Mouse (Mus musculus): Measurements from ENCODE around the gene Ighmbp2. TPM values are rescaled to one million over a fixed set of nuclear protein-coding genes. Genes with fewer than 3 reads are reported as not detected.

Ighmbp2 gene
- total and polyA plus RNA-seq, 3 experiments = 7.1 to 11.2 (median 10.3) TPM

DNA sequence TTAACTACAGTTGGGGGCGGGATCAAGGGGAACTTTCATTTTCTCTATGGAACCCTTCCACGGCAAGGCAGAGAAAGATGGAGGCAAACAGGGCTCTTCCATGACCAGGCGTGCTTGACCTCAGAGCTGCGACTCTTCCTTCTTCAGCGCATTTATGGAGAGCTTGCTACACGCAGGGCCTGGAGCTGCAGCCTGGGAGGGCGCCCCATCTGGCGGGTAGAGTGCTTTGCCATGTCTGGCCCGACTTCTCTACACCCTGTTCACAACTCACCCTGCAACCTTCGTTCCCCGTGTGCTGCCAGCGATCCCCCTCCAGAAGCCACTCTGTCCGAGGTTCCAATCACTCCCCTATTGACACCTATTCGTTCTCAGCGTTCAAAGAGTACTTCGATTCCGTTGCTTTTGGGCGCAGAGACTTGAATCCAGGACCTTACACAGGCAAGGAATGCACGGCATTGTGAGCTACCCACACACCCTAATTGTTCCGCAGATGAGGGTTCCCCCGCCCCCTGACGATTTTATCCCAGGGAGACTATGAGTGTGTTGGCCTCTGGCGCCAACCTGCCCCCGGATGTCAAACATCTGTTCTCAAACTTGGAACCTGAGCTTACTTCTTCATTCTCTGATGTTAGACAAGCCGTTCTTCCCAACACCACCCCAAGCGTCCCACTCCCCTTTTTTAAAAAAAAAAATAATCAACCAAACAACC is 39.6 kb upstream of the Ighmbp2 start, which contains the start of gene Cpt1a (continued):
- TF ChIP-seq ELF1 (IDR thresholded peaks at IDR 0.05; ENCODE audit: low read depth, low read length) (peak; percentile 21; the same call in 1 of the 2 replicates), MAX (IDR thresholded peaks at IDR 0.05; ENCODE audit: low read length) (peak; percentile 19; the same call in 1 of the 2 replicates), POLR2AphosphoS2 (IDR thresholded peaks at IDR 0.05; ENCODE audit: low read depth, low read length) (no peak), ZNF384 (IDR thresholded peaks at IDR 0.05; ENCODE audit: low read depth, low read length) (no peak), MEF2A (IDR thresholded peaks at IDR 0.05; ENCODE audit: borderline replicate concordance, low read depth, low read length) (peak; percentile 8; the same call in 1 of the 2 replicates), TCF12 (IDR thresholded peaks at IDR 0.05; ENCODE audit: low read depth, low read length) (0 out of 2 replicates have a peak, but pooled peaks have one; percentile 30), MAFK (IDR thresholded peaks at IDR 0.05; ENCODE audit: insufficient replicate concordance, low read length) (no peak), CTCF (conservative IDR thresholded peaks at IDR 0.05 in 1 of 2, IDR thresholded peaks at IDR 0.05 in 1 of 2; ENCODE audit: low read depth in 2 of 2, low read length in 2 of 2) (peak in 1 of 2 experiments; percentile 55; a peak in 2 of 4 replicates), USF2 (conservative IDR thresholded peaks at IDR 0.05; ENCODE audit: low read depth, low read length) (no peak), KAT2A (IDR thresholded peaks at IDR 0.05; ENCODE audit: insufficient replicate concordance, low read length) (no peak), ZKSCAN1 (IDR thresholded peaks at IDR 0.05; ENCODE audit: borderline replicate concordance, low read depth, low read length) (no peak), ETS1 (conservative IDR thresholded peaks at IDR 0.05; ENCODE audit: low read depth, low read length) (no peak), SIN3A (IDR thresholded peaks at IDR 0.05; ENCODE audit: low read length) (no peak; the same call in none of the 2 replicates)

DNA sequence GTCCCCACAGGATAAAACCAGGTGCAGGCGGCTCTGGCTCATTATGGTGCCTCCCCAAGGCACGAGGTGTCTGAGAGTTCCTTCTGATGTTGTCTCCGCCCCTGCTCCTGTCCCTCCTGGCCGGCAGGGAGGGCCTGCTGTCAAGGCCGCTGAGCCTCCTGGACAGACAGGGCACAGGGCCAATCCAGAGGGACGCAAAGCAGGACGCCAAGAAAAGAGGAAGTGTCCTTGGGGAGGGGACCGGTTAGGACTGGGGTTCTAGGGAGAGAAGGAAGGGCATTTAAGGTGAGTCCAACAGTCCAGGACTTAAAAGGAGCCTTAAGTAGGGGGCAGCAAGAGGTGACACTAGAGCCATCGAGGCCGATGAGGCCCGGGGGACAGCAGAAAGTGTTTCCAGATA is 38.8 kb upstream of the Ighmbp2 start:
- no peak for TF ChIP-seq SMC3 (IDR thresholded peaks at IDR 0.05; ENCODE audit: low read depth, low read length)
- no peak for TF ChIP-seq MXI1 (IDR thresholded peaks at IDR 0.05; ENCODE audit: low read depth, low read length)
- TF ChIP-seq ZKSCAN1 (IDR thresholded peaks at IDR 0.05; ENCODE audit: borderline replicate concordance, low read depth, low read length) = no peak
- no peak for TF ChIP-seq JUND (conservative IDR thresholded peaks at IDR 0.05; ENCODE audit: low read depth, low read length)
- no peak for TF ChIP-seq TBP (conservative IDR thresholded peaks at IDR 0.05; ENCODE audit: low read depth, low read length)
- TF ChIP-seq RCOR1 (conservative IDR thresholded peaks at IDR 0.05; ENCODE audit: low read depth, low read length) = no peak
- TF ChIP-seq GABPA (IDR thresholded peaks at IDR 0.05; ENCODE audit: insufficient replicate concordance, low read depth, low read length) = no peak
- TF ChIP-seq POLR2AphosphoS2 (IDR thresholded peaks at IDR 0.05; ENCODE audit: low read depth, low read length) = no peak
- TF ChIP-seq NELFE (IDR thresholded peaks at IDR 0.05; ENCODE audit: low read depth, low read length) = no peak
- TF ChIP-seq MEF2A (IDR thresholded peaks at IDR 0.05; ENCODE audit: borderline replicate concordance, low read depth, low read length) = no peak
- TF ChIP-seq SIN3A (IDR thresholded peaks at IDR 0.05; ENCODE audit: low read length) = no peak
- TF ChIP-seq KAT2A (IDR thresholded peaks at IDR 0.05; ENCODE audit: insufficient replicate concordance, low read length) = no peak
- no peak for TF ChIP-seq MAX (IDR thresholded peaks at IDR 0.05; ENCODE audit: low read length)
- TF ChIP-seq ZC3H11A (IDR thresholded peaks at IDR 0.05; ENCODE audit: low read depth, low read length) = no peak
- no peak for TF ChIP-seq CHD2 (IDR thresholded peaks at IDR 0.05; ENCODE audit: low read length)
- no peak for TF ChIP-seq CHD1 (IDR thresholded peaks at IDR 0.05; ENCODE audit: low read depth, low read length)
- no peak for TF ChIP-seq IRF4 (IDR thresholded peaks at IDR 0.05; ENCODE audit: low read depth, low read length)
- TF ChIP-seq JUN (IDR thresholded peaks at IDR 0.05; ENCODE audit: insufficient read depth, low read depth, low read length) = no peak
- TF ChIP-seq ELF1 (IDR thresholded peaks at IDR 0.05; ENCODE audit: low read depth, low read length) = no peak; the same call in 1 of the 2 replicates
- TF ChIP-seq POLR2A (IDR thresholded peaks at IDR 0.05; ENCODE audit: low read depth, low read length) = no peak; the same call in 1 of the 2 replicates
- DNase-seq (ENCODE audit: extremely low read depth) = peak; percentile 3
- in situ Hi-C loops (cut with MboI; ENCODE audit: low pct_ligation_motif_present, low pct_unique_long_range_greater_than_20kb, low sequenced_read_pairs) = no loop called here

More for the DNA sequence above, 38.8 kb upstream of the Ighmbp2 start:
- H3K9me3 ChIP-seq (replicated peaks; ENCODE audit: low read length) = peaks cover 5% of the 10 kb centered on the region
- no peaks in the 10 kb centered on the region for H3K36me3 ChIP-seq (replicated peaks in 1 of 2; ENCODE audit: control insufficient read depth in 1 of 2, insufficient read depth in 1 of 2, low read length in 1 of 2)
- H3K79me2 ChIP-seq (replicated peaks; ENCODE audit: control insufficient read depth, extremely low read depth, insufficient read depth, poor library complexity, severe bottlenecking) = no peaks in the 10 kb centered on the region
- dilution Hi-C loops (cut with MboI; ENCODE audit: extremely low pct_ligation_motif_present, extremely low pct_unique_long_range_greater_than_20kb, low sequenced_read_pairs) = no loop called here
- H3K9ac ChIP-seq (ENCODE audit: insufficient read depth, low read depth) = 0 out of 2 replicates have a peak overlapping the region, but pooled peaks have one; percentile 51
- no peak overlapping the region for H3K27ac ChIP-seq (ENCODE audit: insufficient read depth, low read depth)
- peaks cover 18% of the 10 kb centered on the region for H3K27me3 ChIP-seq (replicated peaks)
- peaks cover 2 to 29% of the 10 kb centered on the region in 2 experiments for H3K4me1 ChIP-seq (ENCODE audit: control insufficient read depth in 1 of 2, insufficient read depth in 2 of 2)
- H3K4me3 ChIP-seq (replicated peaks in 1 of 3; ENCODE audit: low read depth in 2 of 3, low read length in 2 of 3, poor library complexity in 1 of 3) = peak overlapping the region; percentile 24 to 72 (median 48)
- peak overlapping the region; percentile 90; the same call in 1 of the 2 replicates for H3K4me2 ChIP-seq (ENCODE audit: insufficient read depth, low read depth, poor library complexity, severe bottlenecking)

Measured in CH12.LX (cell line).